In the genomic region with DNA sequence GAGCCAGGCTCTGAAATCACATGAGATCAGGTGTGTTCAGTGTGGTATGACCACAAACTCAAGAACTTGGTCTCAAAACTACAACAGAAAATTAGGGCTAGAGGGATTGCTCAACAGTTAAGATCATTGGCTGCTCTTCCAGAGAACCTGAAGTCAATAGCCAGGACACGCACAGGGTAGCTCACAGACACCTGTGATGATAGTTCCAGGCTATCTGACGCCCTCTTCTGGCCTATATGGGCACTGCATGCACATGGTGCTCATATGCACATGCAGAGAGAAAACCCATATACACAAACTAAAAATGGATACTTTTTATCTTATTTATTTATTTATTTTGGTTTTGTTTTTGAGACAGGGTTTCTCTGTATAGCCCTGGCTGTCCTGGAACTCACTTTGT, we compare ENCODE assay signal across 17 mouse cellular contexts. TPM values are rescaled to one million over a fixed set of nuclear protein-coding genes. Genes with fewer than 3 reads are reported as not detected.
DNase-seq lines count a peak whose midpoint lies in the region; ATAC-seq and TF ChIP-seq lines count a peak whose summit lies in the region.
"Had no signal": no experiment of that assay in that cellular context is flagged by ENCODE, and none has a peak within 500 bp of the region (broad histone marks: within the 10 kb centered on the region; RNA-seq: fewer than 3 reads in every experiment).

No protein-coding gene starts in this region.

- TF ChIP-seq POLR2A in cerebellum, adult 2 months (IDR thresholded peaks at IDR 0.05; ENCODE audit: borderline replicate concordance, insufficient read depth, low read length): no peak

- H3K9me3 ChIP-seq in intestine, postnatal 0 days (ENCODE audit: control insufficient read depth): no peaks in the 10 kb centered on the region
- no peaks in the 10 kb centered on the region for H3K9me3 ChIP-seq in intestine, embryonic 15.5 days
- H3K9me3 ChIP-seq in lung, postnatal 0 days (ENCODE audit: low read length): no peaks in the 10 kb centered on the region
- H3K9me3 ChIP-seq in stomach, postnatal 0 days (ENCODE audit: control insufficient read depth, low read length): no peaks in the 10 kb centered on the region
- H3K9me3 ChIP-seq: embryonic facial prominence, embryonic 15.5 days; forebrain, embryonic 13.5 days; heart, embryonic 10.5 days had no signal

- 52% methylated on average over 2 of the region's 2 CpGs for WGBS in cerebellum, adult 2 months
- WGBS in intestine, postnatal 0 days: 49% methylated on average over 2 of the region's 2 CpGs
- 48% methylated on average over 2 of the region's 2 CpGs for WGBS in intestine, embryonic 15.5 days
- 33% methylated on average over 2 of the region's 2 CpGs for WGBS in lung, postnatal 0 days
- WGBS in stomach, postnatal 0 days: 47% methylated on average over 2 of the region's 2 CpGs

- ATAC-seq in cerebellum, adult (ENCODE audit: insufficient number of reproducible peaks, low FRiP score, low TSS enrichment): no peak
- ATAC-seq in intestine, postnatal 0 days: no peak
- no peak for ATAC-seq in intestine, embryonic 15.5 days
- no peak for ATAC-seq in lung, postnatal 0 days
- ATAC-seq in stomach, postnatal 0 days (ENCODE audit: low FRiP score, low TSS enrichment): no peak
- no peak for ATAC-seq in megakaryocyte, adult 5-6 weeks (ENCODE audit: poor library complexity, severe bottlenecking)
- ATAC-seq: forebrain, embryonic 13.5 days had no signal

- no peak overlapping the region for H3K4me2 ChIP-seq in intestine, postnatal 0 days (replicated peaks; ENCODE audit: low read depth)
- no peak overlapping the region for H3K4me2 ChIP-seq in intestine, embryonic 15.5 days (replicated peaks)
- H3K4me2 ChIP-seq in lung, postnatal 0 days (replicated peaks; ENCODE audit: low read depth, low read length): no peak overlapping the region
- no peak overlapping the region for H3K4me2 ChIP-seq in stomach, postnatal 0 days (replicated peaks; ENCODE audit: low read depth)
- H3K4me2 ChIP-seq: embryonic facial prominence, embryonic 15.5 days; forebrain, embryonic 13.5 days had no signal

- TF ChIP-seq CTCF in cerebellum, adult 2 months (IDR thresholded peaks at IDR 0.05; ENCODE audit: borderline replicate concordance, insufficient read depth, low read depth, low read length): peak; percentile 39; the same call in 1 of the 2 replicates
- peak; percentile 44 for TF ChIP-seq CTCF in intestine, postnatal 0 days (IDR thresholded peaks at IDR 0.05; ENCODE audit: low read depth)
- TF ChIP-seq CTCF in lung, postnatal 0 days (IDR thresholded peaks at IDR 0.05): peak; percentile 38
- peak; percentile 41 for TF ChIP-seq CTCF in stomach, postnatal 0 days (IDR thresholded peaks at IDR 0.05; ENCODE audit: low read depth)

- DNase-seq in cerebellum, adult 2 months: no peak
- no peak for DNase-seq in lung, postnatal 0 days (ENCODE audit: low spot score)
- no peak for DNase-seq in lung, postnatal 14 days
- no peak for DNase-seq in stomach, postnatal 0 days (ENCODE audit: low spot score)
- DNase-seq: heart, postnatal 4 days; midbrain, embryonic 14.5 days; thymus, postnatal 14 days had no signal

- no peaks in the 10 kb centered on the region for H3K27me3 ChIP-seq in cerebellum, adult 2 months (ENCODE audit: control insufficient read depth, insufficient read depth, low read length)
- no peaks in the 10 kb centered on the region for H3K27me3 ChIP-seq in intestine, postnatal 0 days (replicated peaks; ENCODE audit: control insufficient read depth, insufficient read depth, low read length)
- no peaks in the 10 kb centered on the region for H3K27me3 ChIP-seq in intestine, embryonic 15.5 days (replicated peaks)
- no peaks in the 10 kb centered on the region for H3K27me3 ChIP-seq in lung, postnatal 0 days (replicated peaks; ENCODE audit: insufficient read depth, low read length)
- H3K27me3 ChIP-seq in stomach, postnatal 0 days (ENCODE audit: control insufficient read depth, insufficient read depth, low read length): no peaks in the 10 kb centered on the region; the same call in 1 of the 2 replicates
- H3K27me3 ChIP-seq: embryonic facial prominence, embryonic 15.5 days; forebrain, embryonic 13.5 days had no signal

- H3K9ac ChIP-seq in intestine, postnatal 0 days (ENCODE audit: low read depth, low read length): no peak overlapping the region
- no peak overlapping the region for H3K9ac ChIP-seq in intestine, embryonic 15.5 days
- no peak overlapping the region for H3K9ac ChIP-seq in lung, postnatal 0 days (replicated peaks; ENCODE audit: low read depth)
- no peak overlapping the region for H3K9ac ChIP-seq in stomach, postnatal 0 days (ENCODE audit: low read length)
- H3K9ac ChIP-seq: embryonic facial prominence, embryonic 15.5 days; forebrain, embryonic 13.5 days had no signal

- H3K36me3 ChIP-seq in intestine, postnatal 0 days (ENCODE audit: control insufficient read depth, insufficient read depth): no peaks in the 10 kb centered on the region
- no peaks in the 10 kb centered on the region for H3K36me3 ChIP-seq in intestine, embryonic 15.5 days
- no peaks in the 10 kb centered on the region for H3K36me3 ChIP-seq in lung, postnatal 0 days (ENCODE audit: insufficient read depth, low read length)
- no peaks in the 10 kb centered on the region for H3K36me3 ChIP-seq in stomach, postnatal 0 days (ENCODE audit: control insufficient read depth, insufficient read depth, low read length)
- H3K36me3 ChIP-seq: embryonic facial prominence, embryonic 15.5 days; heart, embryonic 10.5 days had no signal

- H3K4me3 ChIP-seq in cerebellum, adult 2 months (replicated peaks; ENCODE audit: insufficient read depth, low read depth, low read length): no peak overlapping the region
- H3K4me3 ChIP-seq in intestine, postnatal 0 days (ENCODE audit: low read depth, low read length): no peak overlapping the region
- H3K4me3 ChIP-seq in intestine, embryonic 15.5 days (replicated peaks): no peak overlapping the region
- no peak overlapping the region for H3K4me3 ChIP-seq in lung, postnatal 0 days (ENCODE audit: low read depth, low read length)
- H3K4me3 ChIP-seq in stomach, postnatal 0 days (ENCODE audit: low read depth, low read length): no peak overlapping the region
- H3K4me3 ChIP-seq: embryonic facial prominence, embryonic 15.5 days; forebrain, embryonic 13.5 days; heart, embryonic 10.5 days had no signal

- peaks cover 40% of the 10 kb centered on the region for H3K4me1 ChIP-seq in cerebellum, adult 2 months (ENCODE audit: control insufficient read depth, insufficient read depth, low read length)
- H3K4me1 ChIP-seq in intestine, postnatal 0 days (replicated peaks; ENCODE audit: control insufficient read depth, insufficient read depth, low read length): no peaks in the 10 kb centered on the region
- peaks cover 10% of the 10 kb centered on the region for H3K4me1 ChIP-seq in intestine, embryonic 15.5 days (replicated peaks)
- no peaks in the 10 kb centered on the region for H3K4me1 ChIP-seq in lung, postnatal 0 days (ENCODE audit: insufficient read depth, low read depth, low read length)
- H3K4me1 ChIP-seq in stomach, postnatal 0 days (replicated peaks; ENCODE audit: control insufficient read depth, insufficient read depth): no peaks in the 10 kb centered on the region

- H3K27ac ChIP-seq in cerebellum, adult 2 months (ENCODE audit: insufficient read depth, low read length): peak overlapping the region; percentile 99
- H3K27ac ChIP-seq in intestine, postnatal 0 days (ENCODE audit: low read depth, low read length): no peak overlapping the region
- H3K27ac ChIP-seq in intestine, embryonic 15.5 days: no peak overlapping the region
- H3K27ac ChIP-seq in lung, postnatal 0 days (ENCODE audit: low read length): no peak overlapping the region
- H3K27ac ChIP-seq in stomach, postnatal 0 days (replicated peaks): no peak overlapping the region
- H3K27ac ChIP-seq: embryonic facial prominence, embryonic 15.5 days; heart, embryonic 10.5 days; macrophage had no signal

- no peak for TF ChIP-seq EP300 in lung, postnatal 0 days (IDR thresholded peaks at IDR 0.05)
- no peak for TF ChIP-seq EP300 in stomach, postnatal 0 days (optimal IDR thresholded peaks at IDR 0.05)

RNA-seq across cellular contexts. Expression of a gene that starts 8.1 kb away (rescaled TPM):
- polyA plus RNA-seq in cerebellum, adult 2 months (2012; rRNA removed): 479 and 488 TPM in 2 replicates
- polyA plus RNA-seq in intestine, postnatal 0 days (2015; fragmentation: Nextera tagmentation; extraction: Ambion mirVana): 591 and 603 TPM in 2 replicates
- polyA plus RNA-seq in intestine, embryonic 15.5 days (2015; fragmentation: Nextera tagmentation; extraction: Ambion mirVana): 973 and 1,022 TPM in 2 replicates
- 627 and 659 TPM in 2 replicates for polyA plus RNA-seq in lung, postnatal 0 days (2015; fragmentation: Nextera tagmentation; extraction: Ambion mirVana)
- 828 and 879 TPM in 2 replicates for polyA plus RNA-seq in stomach, postnatal 0 days (2015; fragmentation: Nextera tagmentation; extraction: Ambion mirVana)
- total RNA-seq in megakaryocyte, adult 5-6 weeks (2015): 1,486 and 1,560 TPM in 2 replicates
- 1,634 and 1,837 TPM in 2 replicates for total RNA-seq in megakaryocyte, adult 5-6 weeks (2017)

RNA-seq across cellular contexts. Expression of a gene that starts 9.6 kb away (rescaled TPM):
- 0.16 TPM in 2 replicates for polyA plus RNA-seq in cerebellum, adult 2 months (2012; rRNA removed)
- polyA plus RNA-seq in intestine, postnatal 0 days (2015; fragmentation: Nextera tagmentation; extraction: Ambion mirVana): not detected in 2 replicates
- not detected in 2 replicates for polyA plus RNA-seq in intestine, embryonic 15.5 days (2015; fragmentation: Nextera tagmentation; extraction: Ambion mirVana)
- not detected in 2 replicates for polyA plus RNA-seq in lung, postnatal 0 days (2015; fragmentation: Nextera tagmentation; extraction: Ambion mirVana)
- not detected in 2 replicates for polyA plus RNA-seq in stomach, postnatal 0 days (2015; fragmentation: Nextera tagmentation; extraction: Ambion mirVana)
- not detected in 2 replicates for total RNA-seq in megakaryocyte, adult 5-6 weeks (2015)
- total RNA-seq in megakaryocyte, adult 5-6 weeks (2017): not detected in 2 replicates
- total RNA-seq: heart, postnatal 4 days had no signal
- polyA plus RNA-seq: embryonic facial prominence, embryonic 15.5 days; forebrain, embryonic 13.5 days; heart, embryonic 10.5 days; intestine, embryonic 14.5 days; macrophage; midbrain, embryonic 14.5 days; neural tube, embryonic 11.5 days had no signal

RNA-seq across cellular contexts. Expression of a gene that starts 10.7 kb away (rescaled TPM):
- polyA plus RNA-seq in cerebellum, adult 2 months (2012; rRNA removed): 228 and 244 TPM in 2 replicates
- 1.2 and 1.4 TPM in 2 replicates for polyA plus RNA-seq in intestine, postnatal 0 days (2015; fragmentation: Nextera tagmentation; extraction: Ambion mirVana)
- polyA plus RNA-seq in intestine, embryonic 15.5 days (2015; fragmentation: Nextera tagmentation; extraction: Ambion mirVana): 2.6 and 2.7 TPM in 2 replicates
- polyA plus RNA-seq in lung, postnatal 0 days (2015; fragmentation: Nextera tagmentation; extraction: Ambion mirVana): 0.45 and 0.70 TPM in 2 replicates
- 1.2 and 1.4 TPM in 2 replicates for polyA plus RNA-seq in stomach, postnatal 0 days (2015; fragmentation: Nextera tagmentation; extraction: Ambion mirVana)
- total RNA-seq in megakaryocyte, adult 5-6 weeks (2015): 0.87 and 1.2 TPM in 2 replicates
- 0.44 and 0.61 TPM in 2 replicates for total RNA-seq in megakaryocyte, adult 5-6 weeks (2017)

RNA-seq across cellular contexts. Expression of a gene that starts 21.3 kb away (rescaled TPM):
- 336 and 366 TPM in 2 replicates for polyA plus RNA-seq in cerebellum, adult 2 months (2012; rRNA removed)
- 43.3 and 43.4 TPM in 2 replicates for polyA plus RNA-seq in intestine, postnatal 0 days (2015; fragmentation: Nextera tagmentation; extraction: Ambion mirVana)
- 71.2 and 71.7 TPM in 2 replicates for polyA plus RNA-seq in intestine, embryonic 15.5 days (2015; fragmentation: Nextera tagmentation; extraction: Ambion mirVana)
- polyA plus RNA-seq in lung, postnatal 0 days (2015; fragmentation: Nextera tagmentation; extraction: Ambion mirVana): 47.6 and 54.1 TPM in 2 replicates
- polyA plus RNA-seq in stomach, postnatal 0 days (2015; fragmentation: Nextera tagmentation; extraction: Ambion mirVana): 40.6 and 43.9 TPM in 2 replicates
- total RNA-seq in megakaryocyte, adult 5-6 weeks (2015): 32.3 and 32.9 TPM in 2 replicates
- total RNA-seq in megakaryocyte, adult 5-6 weeks (2017): 91.6 and 93.8 TPM in 2 replicates

Comparison
In these comparisons a context has a peak if more than half of its experiments do, and no peak if none do; other contexts are left out.
1. RNA of a gene that starts 10.7 kb away (polyA plus RNA-seq): 228 to 244 TPM in cerebellum, adult 2 months; 2.6 to 2.7 TPM in intestine, embryonic 15.5 days, 1.2 to 1.4 TPM in intestine, postnatal 0 days, 1.2 to 1.4 TPM in stomach, postnatal 0 days and 0.45 to 0.70 TPM in lung, postnatal 0 days; every median in the first group is over 10 times any median in the second.
2. Peak in every context shown above with its lines, with median percentiles within 50 percentile points of each other: CTCF ChIP-seq.